Comparison of ENCODE assay signal across 26 mouse cellular contexts in the genomic region with DNA sequence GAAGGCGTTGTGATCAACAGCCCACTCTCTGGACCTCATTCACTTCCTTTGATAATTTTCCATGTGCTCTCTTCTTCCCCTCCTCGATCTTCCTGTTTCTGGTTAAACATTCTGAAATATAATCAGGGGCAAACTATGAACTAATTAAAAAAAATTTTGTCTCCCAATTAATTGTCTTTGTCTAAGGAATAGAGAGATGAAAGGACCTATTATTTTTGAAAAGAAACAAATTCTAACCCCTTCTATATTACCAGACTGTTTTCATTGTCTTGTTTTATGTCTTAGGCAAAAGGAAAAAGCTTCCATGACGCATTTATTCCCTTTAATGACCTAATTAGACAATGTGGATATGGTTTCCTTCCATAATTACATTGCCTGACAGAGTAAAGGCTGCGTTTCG.
DNase-seq lines count a peak whose midpoint lies in the region; ATAC-seq lines count a peak whose summit lies in the region.
"Had no signal": no experiment of that assay in that cellular context is flagged by ENCODE, and none has a peak within 500 bp of the region (broad histone marks: within the 10 kb centered on the region; RNA-seq: fewer than 3 reads in every experiment).

No protein-coding gene starts in this region.

- no peak overlapping the region for H3K9ac ChIP-seq in embryonic facial prominence, embryonic 11.5 days (replicated peaks; ENCODE audit: low read length)
- no peak overlapping the region for H3K9ac ChIP-seq in embryonic facial prominence, embryonic 14.5 days (ENCODE audit: low read depth, low read length)
- H3K9ac ChIP-seq: embryonic facial prominence, embryonic 13.5 days; forebrain, embryonic 13.5 days; forebrain, embryonic 15.5 days; forebrain, postnatal 0 days had no signal

- no peak overlapping the region for H3K4me2 ChIP-seq in embryonic facial prominence, embryonic 11.5 days (ENCODE audit: low read depth, low read length)
- no peak overlapping the region for H3K4me2 ChIP-seq in embryonic facial prominence, embryonic 14.5 days (ENCODE audit: low read depth, low read length)
- H3K4me2 ChIP-seq: embryonic facial prominence, embryonic 13.5 days; forebrain, embryonic 13.5 days; forebrain, embryonic 15.5 days had no signal

- WGBS in embryonic facial prominence, embryonic 11.5 days: 38% methylated on average over 5 of the region's 5 CpGs
- WGBS in embryonic facial prominence, embryonic 10.5 days: 51% methylated on average over 5 of the region's 5 CpGs
- 43% methylated on average over 5 of the region's 5 CpGs for WGBS in embryonic facial prominence, embryonic 14.5 days

- no peaks in the 10 kb centered on the region for H3K27me3 ChIP-seq in embryonic facial prominence, embryonic 11.5 days (ENCODE audit: control insufficient read depth, insufficient read depth, low read length)
- H3K27me3 ChIP-seq in embryonic facial prominence, embryonic 10.5 days (replicated peaks; ENCODE audit: low read depth, poor library complexity, severe bottlenecking): no peaks in the 10 kb centered on the region
- H3K27me3 ChIP-seq in embryonic facial prominence, embryonic 14.5 days (replicated peaks; ENCODE audit: control insufficient read depth, insufficient read depth, low read length): no peaks in the 10 kb centered on the region
- H3K27me3 ChIP-seq: CH12.LX; embryonic facial prominence, embryonic 13.5 days; forebrain, embryonic 13.5 days; forebrain, embryonic 15.5 days; Patski had no signal

- ATAC-seq in embryonic facial prominence, embryonic 11.5 days (replicated peaks; ENCODE audit: insufficient number of reproducible peaks, low FRiP score, low TSS enrichment, low read depth): no peak
- no peak for ATAC-seq in embryonic facial prominence, embryonic 14.5 days (ENCODE audit: low read depth)
- ATAC-seq: activated CD4-positive, CD25-positive, alpha-beta regulatory T cell, adult 4 months; CD4-positive, CD25-positive, alpha-beta regulatory T cell, adult 4 months; forebrain, embryonic 13.5 days; forebrain, embryonic 15.5 days; forebrain, postnatal 0 days; Patski had no signal

- H3K36me3 ChIP-seq in embryonic facial prominence, embryonic 11.5 days (replicated peaks; ENCODE audit: control insufficient read depth, insufficient read depth, low read depth, low read length): no peaks in the 10 kb centered on the region
- H3K36me3 ChIP-seq in embryonic facial prominence, embryonic 10.5 days (replicated peaks): no peaks in the 10 kb centered on the region
- no peaks in the 10 kb centered on the region for H3K36me3 ChIP-seq in embryonic facial prominence, embryonic 14.5 days (ENCODE audit: control insufficient read depth, insufficient read depth, low read length)
- H3K36me3 ChIP-seq: embryonic facial prominence, embryonic 13.5 days; forebrain, embryonic 15.5 days; G1E had no signal

- no peaks in the 10 kb centered on the region for H3K4me1 ChIP-seq in embryonic facial prominence, embryonic 11.5 days (ENCODE audit: control insufficient read depth, insufficient read depth, low read length)
- H3K4me1 ChIP-seq in embryonic facial prominence, embryonic 10.5 days: peaks cover 14% of the 10 kb centered on the region
- peaks cover 11% of the 10 kb centered on the region for H3K4me1 ChIP-seq in embryonic facial prominence, embryonic 14.5 days (ENCODE audit: control insufficient read depth, insufficient read depth, low read length)

- no peaks in the 10 kb centered on the region for H3K9me3 ChIP-seq in embryonic facial prominence, embryonic 11.5 days (replicated peaks; ENCODE audit: control insufficient read depth, low read length)
- no peaks in the 10 kb centered on the region for H3K9me3 ChIP-seq in embryonic facial prominence, embryonic 10.5 days
- no peaks in the 10 kb centered on the region for H3K9me3 ChIP-seq in embryonic facial prominence, embryonic 14.5 days (ENCODE audit: control insufficient read depth, low read length)
- H3K9me3 ChIP-seq: embryonic facial prominence, embryonic 13.5 days; forebrain, embryonic 13.5 days; forebrain, embryonic 15.5 days had no signal

- no peak overlapping the region for H3K4me3 ChIP-seq in embryonic facial prominence, embryonic 11.5 days (ENCODE audit: low read depth, low read length)
- no peak overlapping the region for H3K4me3 ChIP-seq in embryonic facial prominence, embryonic 10.5 days
- H3K4me3 ChIP-seq in embryonic facial prominence, embryonic 14.5 days (ENCODE audit: low read depth, low read length): no peak overlapping the region
- H3K4me3 ChIP-seq: embryonic facial prominence, embryonic 13.5 days; forebrain, embryonic 13.5 days; forebrain, embryonic 15.5 days had no signal

- peak; percentile 35 for DNase-seq in embryonic facial prominence, embryonic 11.5 days (ENCODE audit: low spot score)
- DNase-seq in embryonic facial prominence, embryonic 10.5 days (ENCODE audit: low spot score): no peak
- DNase-seq in retina, postnatal 1 day: peak; percentile 68
- DNase-seq in retina, embryonic 14.5 days (ENCODE audit: low spot score): no peak
- DNase-seq in embryonic facial prominence, embryonic 14.5 days (ENCODE audit: low spot score): no peak
- DNase-seq in adrenal gland, adult 18-20 months (ENCODE audit: low spot score in 2 of 2): no peak
- DNase-seq: adrenal gland, adult 2 months; adrenal gland, postnatal 10 days; adrenal gland, postnatal 25 days; B cell, adult 2 months; cerebellum, adult 11 months; cerebellum, adult 18-20 months; cerebellum, adult 8-10 months; cerebellum, adult 9-11 months; cerebellum, postnatal 14 days; cerebellum, postnatal 36 days; embryo, embryonic 11 days had no signal

- no peak overlapping the region for H3K27ac ChIP-seq in embryonic facial prominence, embryonic 11.5 days (replicated peaks; ENCODE audit: low read depth, low read length)
- no peak overlapping the region; the same call in 1 of the 2 replicates for H3K27ac ChIP-seq in embryonic facial prominence, embryonic 10.5 days (replicated peaks)
- peak overlapping the region; percentile 24; the same call in 1 of the 2 replicates for H3K27ac ChIP-seq in embryonic facial prominence, embryonic 14.5 days (replicated peaks; ENCODE audit: low read depth, low read length)
- H3K27ac ChIP-seq: embryonic facial prominence, embryonic 13.5 days; forebrain, embryonic 13.5 days; forebrain, embryonic 15.5 days had no signal

Comparison
In these comparisons a context has a peak if more than half of its experiments do, and no peak if none do; other contexts are left out.
1. DNase-seq: peak in embryonic facial prominence, embryonic 11.5 days (single experiment) and retina, postnatal 1 day (single experiment); none in embryonic facial prominence, embryonic 10.5 days (single experiment), retina, embryonic 14.5 days (single experiment), embryonic facial prominence, embryonic 14.5 days (single experiment) and adrenal gland, adult 18-20 months (0 of 2).